Mouse (Mus musculus): ENCODE measurements around the gene Htr2b. TPM values are rescaled to one million over a fixed set of nuclear protein-coding genes. Genes with fewer than 3 reads are reported as not detected.

Gene Htr2b
- 2.8 and 4.0 TPM in 2 replicates for polyA plus RNA-seq (2015; fragmentation: Nextera tagmentation; extraction: Ambion mirVana)

- Histone ChIP-seq H3K27ac (ENCODE audit: low read length) (no peak within 1 kb of the TSS), H3K4me2 (ENCODE audit: low read depth, low read length) (no peak within 1 kb of the TSS), H3K27me3 (replicated peaks; ENCODE audit: control insufficient read depth, insufficient read depth, low read length) (no peaks in the 10 kb centered on the region), H3K9me3 (ENCODE audit: control insufficient read depth, low read length) (no peaks in the 10 kb centered on the region), H3K9ac (ENCODE audit: low read depth, low read length) (no peak within 1 kb of the TSS), H3K4me3 (ENCODE audit: low read length) (no peak within 1 kb of the TSS), H3K36me3 (ENCODE audit: control insufficient read depth, insufficient read depth, low read length) (no peaks in the 10 kb centered on the region), H3K4me1 (ENCODE audit: control insufficient read depth, insufficient read depth, low read length) (0 out of 2 replicates have a peak, but pooled peaks cover 2% of the 10 kb centered on the region)
- peak; percentile 71; the same call in 1 of the 2 replicates for ATAC-seq
- 47% methylated on average over 6 of the region's 6 CpGs for WGBS
Observed at GRCm38 (mm10) chr1:86111779-86112178, at the start of gene Htr2b. Gene Htr2b (minus strand): TSS chr1:86111970.

GRCm38 (mm10) chr1:86161061-86161460 lies 49.3 kb upstream of the Htr2b start:
- no peak overlapping the region for H3K27ac ChIP-seq (ENCODE audit: low read length)
- H3K9ac ChIP-seq (ENCODE audit: low read depth, low read length) = no peak overlapping the region
- ATAC-seq = no peak
- no peaks in the 10 kb centered on the region for H3K9me3 ChIP-seq (ENCODE audit: control insufficient read depth, low read length)
- no peaks in the 10 kb centered on the region for H3K4me1 ChIP-seq (ENCODE audit: control insufficient read depth, insufficient read depth, low read length)
- no peaks in the 10 kb centered on the region for H3K36me3 ChIP-seq (ENCODE audit: control insufficient read depth, insufficient read depth, low read length)
- whole genome bisulfite sequencing = 90% methylated on average over 5 of the region's 5 CpGs
- H3K27me3 ChIP-seq (replicated peaks; ENCODE audit: control insufficient read depth, insufficient read depth, low read length) = no peaks in the 10 kb centered on the region
- H3K4me2 ChIP-seq (ENCODE audit: low read depth, low read length) = no peak overlapping the region
- no peak overlapping the region for H3K4me3 ChIP-seq (ENCODE audit: low read length)

- H3K4me1 ChIP-seq (ENCODE audit: control insufficient read depth, insufficient read depth, low read length) = peaks cover 2% of the 10 kb centered on the region; the same call in 1 of the 2 replicates
- no peak overlapping the region for H3K4me2 ChIP-seq (ENCODE audit: low read depth, low read length)
- H3K27me3 ChIP-seq (replicated peaks; ENCODE audit: control insufficient read depth, insufficient read depth, low read length) = no peaks in the 10 kb centered on the region
- peak; percentile 69 for ATAC-seq
- H3K36me3 ChIP-seq (ENCODE audit: control insufficient read depth, insufficient read depth, low read length) = no peaks in the 10 kb centered on the region
- no peak overlapping the region for H3K9ac ChIP-seq (ENCODE audit: low read depth, low read length)
- H3K4me3 ChIP-seq (ENCODE audit: low read length) = no peak overlapping the region
- no peaks in the 10 kb centered on the region for H3K9me3 ChIP-seq (ENCODE audit: control insufficient read depth, low read length)
- no peak overlapping the region for H3K27ac ChIP-seq (ENCODE audit: low read length)
- WGBS = 94% methylated on average over 5 of the region's 5 CpGs
Observed at GRCm38 (mm10) chr1:86160479-86160878, 48.7 kb upstream of the Htr2b start.

- H3K4me3 ChIP-seq (ENCODE audit: low read length) = no peak overlapping the region
- WGBS = 92% methylated on average over 6 of the region's 6 CpGs
- H3K4me2 ChIP-seq (ENCODE audit: low read depth, low read length) = no peak overlapping the region
- no peak overlapping the region for H3K27ac ChIP-seq (ENCODE audit: low read length)
- H3K9me3 ChIP-seq (ENCODE audit: control insufficient read depth, low read length) = no peaks in the 10 kb centered on the region
- no peaks in the 10 kb centered on the region for H3K36me3 ChIP-seq (ENCODE audit: control insufficient read depth, insufficient read depth, low read length)
- peaks cover 6% of the 10 kb centered on the region; the same call in 1 of the 2 replicates for H3K4me1 ChIP-seq (ENCODE audit: control insufficient read depth, insufficient read depth, low read length)
- H3K27me3 ChIP-seq (replicated peaks; ENCODE audit: control insufficient read depth, insufficient read depth, low read length) = no peaks in the 10 kb centered on the region
- no peak overlapping the region for H3K9ac ChIP-seq (ENCODE audit: low read depth, low read length)
- no peak for ATAC-seq
Observed at GRCm38 (mm10) chr1:86160059-86160458, 48.3 kb upstream of the Htr2b start.

- Histone ChIP-seq H3K4me2 (ENCODE audit: low read depth, low read length) (no peak overlapping the region), H3K36me3 (ENCODE audit: control insufficient read depth, insufficient read depth, low read length) (no peaks in the 10 kb centered on the region), H3K4me1 (ENCODE audit: control insufficient read depth, insufficient read depth, low read length) (peaks cover 6% of the 10 kb centered on the region; the same call in 1 of the 2 replicates), H3K9me3 (ENCODE audit: control insufficient read depth, low read length) (no peaks in the 10 kb centered on the region), H3K4me3 (ENCODE audit: low read length) (no peak overlapping the region), H3K9ac (ENCODE audit: low read depth, low read length) (no peak overlapping the region), H3K27me3 (replicated peaks; ENCODE audit: control insufficient read depth, insufficient read depth, low read length) (no peaks in the 10 kb centered on the region), H3K27ac (ENCODE audit: low read length) (no peak overlapping the region)
- WGBS = 86% methylated on average over 6 of the region's 6 CpGs
- no peak for ATAC-seq
Observed at GRCm38 (mm10) chr1:86156595-86156994, 44.8 kb upstream of the Htr2b start.

- peaks cover 6% of the 10 kb centered on the region; the same call in 1 of the 2 replicates for H3K4me1 ChIP-seq (ENCODE audit: control insufficient read depth, insufficient read depth, low read length)
- no peaks in the 10 kb centered on the region for H3K36me3 ChIP-seq (ENCODE audit: control insufficient read depth, insufficient read depth, low read length)
- no peaks in the 10 kb centered on the region for H3K9me3 ChIP-seq (ENCODE audit: control insufficient read depth, low read length)
- H3K9ac ChIP-seq (ENCODE audit: low read depth, low read length) = peak overlapping the region; percentile 24; the same call in 1 of the 2 replicates
- H3K4me3 ChIP-seq (ENCODE audit: low read length) = no peak overlapping the region
- H3K27me3 ChIP-seq (replicated peaks; ENCODE audit: control insufficient read depth, insufficient read depth, low read length) = no peaks in the 10 kb centered on the region
- no peak for ATAC-seq
- H3K4me2 ChIP-seq (ENCODE audit: low read depth, low read length) = no peak overlapping the region
- WGBS = 85% methylated on average over 3 of the region's 3 CpGs
- H3K27ac ChIP-seq (ENCODE audit: low read length) = no peak overlapping the region
Observed at GRCm38 (mm10) chr1:86156075-86156474, 44.3 kb upstream of the Htr2b start.

GRCm38 (mm10) chr1:86154824-86155164 lies 43.0 kb upstream of the Htr2b start:
- WGBS = 0% methylated on average over 18 of the region's 18 CpGs
- peak overlapping the region; percentile 83 for H3K9ac ChIP-seq (ENCODE audit: low read depth, low read length)
- no peaks in the 10 kb centered on the region for H3K36me3 ChIP-seq (ENCODE audit: control insufficient read depth, insufficient read depth, low read length)
- ATAC-seq = no peak; the same call in 1 of the 2 replicates
- H3K27me3 ChIP-seq (replicated peaks; ENCODE audit: control insufficient read depth, insufficient read depth, low read length) = no peaks in the 10 kb centered on the region
- H3K27ac ChIP-seq (ENCODE audit: low read length) = no peak overlapping the region
- peak overlapping the region; percentile 91 for H3K4me3 ChIP-seq (ENCODE audit: low read length)
- H3K9me3 ChIP-seq (ENCODE audit: control insufficient read depth, low read length) = no peaks in the 10 kb centered on the region
- H3K4me2 ChIP-seq (ENCODE audit: low read depth, low read length) = peak overlapping the region; percentile 73
- H3K4me1 ChIP-seq (ENCODE audit: control insufficient read depth, insufficient read depth, low read length) = peaks cover 6% of the 10 kb centered on the region; the same call in 1 of the 2 replicates

GRCm38 (mm10) chr1:86154133-86154823 lies 42.5 kb upstream of the Htr2b start, which contains the start of gene Armc9:
Gene Armc9 (plus strand): TSS chr1:86154780.
- WGBS = 3% methylated on average over 40 of the region's 40 CpGs
- Histone ChIP-seq H3K9me3 (ENCODE audit: control insufficient read depth, low read length) (no peaks in the 10 kb centered on the region), H3K4me1 (ENCODE audit: control insufficient read depth, insufficient read depth, low read length) (peaks cover 6% of the 10 kb centered on the region; the same call in 1 of the 2 replicates), H3K4me3 (ENCODE audit: low read length) (peak within 1 kb of the TSS; percentile 91), H3K4me2 (ENCODE audit: low read depth, low read length) (peak within 1 kb of the TSS; percentile 73), H3K36me3 (ENCODE audit: control insufficient read depth, insufficient read depth, low read length) (no peaks in the 10 kb centered on the region), H3K9ac (ENCODE audit: low read depth, low read length) (peak within 1 kb of the TSS; percentile 83), H3K27ac (ENCODE audit: low read length) (peak within 1 kb of the TSS; percentile 80), H3K27me3 (replicated peaks; ENCODE audit: control insufficient read depth, insufficient read depth, low read length) (no peaks in the 10 kb centered on the region)
- peak; percentile 99 for ATAC-seq

GRCm38 (mm10) chr1:86152618-86153017 lies 40.8 kb upstream of the Htr2b start:
- Histone ChIP-seq H3K4me1 (ENCODE audit: control insufficient read depth, insufficient read depth, low read length) (peaks cover 6% of the 10 kb centered on the region; the same call in 1 of the 2 replicates), H3K4me3 (ENCODE audit: low read length) (no peak overlapping the region), H3K27ac (ENCODE audit: low read length) (no peak overlapping the region), H3K27me3 (replicated peaks; ENCODE audit: control insufficient read depth, insufficient read depth, low read length) (no peaks in the 10 kb centered on the region), H3K4me2 (ENCODE audit: low read depth, low read length) (no peak overlapping the region), H3K36me3 (ENCODE audit: control insufficient read depth, insufficient read depth, low read length) (no peaks in the 10 kb centered on the region), H3K9ac (ENCODE audit: low read depth, low read length) (no peak overlapping the region), H3K9me3 (ENCODE audit: control insufficient read depth, low read length) (no peaks in the 10 kb centered on the region)
- WGBS = 93% methylated on average over 1 of the region's 1 CpGs
- ATAC-seq = no peak

Data from intestine, embryonic 16.5 days (tissue).